Mouse (Mus musculus) G1E (cell line): ENCODE results near the gene Zfp941.

Experiments used
- CTCF ChIP-seq: IDR thresholded peaks from 2 replicates; pipeline ENCODE4 v1.5.1; 2012; ENCODE audit warnings: low read depth, low read length, inconsistent platforms, mixed read lengths
- GATA1 ChIP-seq: IDR thresholded peaks from 2 replicates; pipeline ENCODE4 v1.6.1; 2012; ENCODE audit warnings: borderline replicate concordance, low read length, inconsistent platforms, mixed read lengths
- POLR2AphosphoS5 ChIP-seq: IDR thresholded peaks from 2 replicates; pipeline ENCODE4 v1.6.1; 2012; ENCODE audit warnings: low read depth, low read length, inconsistent platforms; ENCODE audit not compliant: insufficient replicate concordance
- TAL1 ChIP-seq: conservative IDR thresholded peaks from 2 replicates; pipeline ENCODE4 v1.6.1; 2012; ENCODE audit warnings: low read depth, low read length, inconsistent platforms, mixed read lengths

DNA sequence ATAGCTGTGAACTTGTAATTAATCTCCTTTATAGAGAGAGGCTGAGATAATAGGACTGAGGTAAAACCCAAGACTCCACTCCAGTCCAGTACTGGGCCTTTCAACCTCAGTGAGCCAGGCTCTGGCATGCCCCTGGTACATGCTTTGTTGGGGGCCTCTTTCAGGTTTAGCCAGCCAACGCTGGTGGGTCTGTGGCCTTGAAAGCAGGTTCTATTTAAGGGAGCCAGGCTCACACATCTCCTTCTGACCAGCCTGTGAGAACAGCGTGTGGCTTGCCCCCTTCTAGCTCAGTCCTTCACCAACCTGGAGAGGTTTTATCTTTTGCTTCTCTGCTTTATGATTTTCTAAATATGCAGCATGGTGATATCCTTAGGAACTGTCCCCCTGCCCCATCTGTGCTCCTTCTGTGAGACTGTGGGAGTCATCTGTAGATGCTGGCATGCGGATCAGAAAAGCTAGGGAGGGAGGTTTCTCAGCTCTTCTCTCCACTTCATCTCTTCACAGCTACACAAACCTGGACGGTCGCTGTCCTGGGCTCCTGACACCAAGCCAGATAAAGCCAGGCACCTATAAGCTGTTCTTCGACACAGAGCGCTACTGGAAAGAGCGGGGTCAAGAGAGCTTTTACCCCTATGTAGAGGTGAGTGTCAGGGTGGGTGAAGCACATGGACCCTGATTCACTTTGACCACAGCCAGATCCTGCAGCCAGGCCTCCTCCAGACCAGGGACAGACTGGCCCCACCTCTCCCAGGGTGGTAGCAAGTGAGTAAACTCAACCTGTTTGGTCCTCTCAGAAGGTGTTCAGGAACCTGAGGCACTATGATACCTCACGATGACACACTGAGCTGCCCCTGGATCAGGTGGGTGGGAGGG, 14.5 kb upstream of the Zfp941 start:
- TF ChIP-seq GATA1 (no peak), CTCF (no peak), TAL1 (no peak), POLR2AphosphoS5 (no peak)
